Mouse (Mus musculus) lung, postnatal 0 days (tissue): Measurements from ENCODE around the gene Rnf39. TPM values are rescaled to one million over a fixed set of nuclear protein-coding genes. Genes with fewer than 3 reads are reported as not detected.

Experiments used
- ATAC-seq: fragments of 200-750 bp; cut with Nextera tagmentation; 2 replicates; pipeline ENCODE4 v1.8.0; 2017; ENCODE audit warnings: moderate library complexity
- DNase-seq: peaks from one replicate; pipeline ENCODE4 v3.0.0-alpha.2; 2016; ENCODE audit warnings: low spot score
- H3K27ac ChIP-seq: fragments of 300-500 bp; sonication (generic); 2 replicates; pipeline ENCODE4 v1.5.1; 2014; ENCODE audit warnings: antibody characterized with exemption, mild to moderate bottlenecking, low read length, mixed read lengths
- H3K27me3 ChIP-seq: fragments of 300-500 bp; sonication (generic); replicated peaks from 2 replicates; pipeline ENCODE4 v1.6.1; 2014; ENCODE audit warnings: low read length, mixed read lengths; ENCODE audit not compliant: insufficient read depth
- H3K36me3 ChIP-seq: fragments of 300-500 bp; sonication (generic); 2 replicates; pipeline ENCODE4 v1.6.1; 2014; ENCODE audit warnings: low read length, mixed read lengths; ENCODE audit not compliant: insufficient read depth
- H3K4me1 ChIP-seq: fragments of 300-500 bp; sonication (generic); 2 replicates; pipeline ENCODE4 v1.6.1; 2014; ENCODE audit warnings: antibody characterized with exemption, low read depth, low read length, mixed read lengths; ENCODE audit not compliant: insufficient read depth
- H3K4me2 ChIP-seq: fragments of 300-500 bp; sonication (generic); replicated peaks from 2 replicates; pipeline ENCODE4 v1.6.1; 2014; ENCODE audit warnings: low read depth, mild to moderate bottlenecking, low read length, moderate library complexity, mixed read lengths
- H3K4me3 ChIP-seq: fragments of 300-500 bp; sonication (generic); 2 replicates; pipeline ENCODE4 v1.5.1; 2014; ENCODE audit warnings: low read depth, low read length
- H3K9ac ChIP-seq: fragments of 300-500 bp; sonication (generic); replicated peaks from 2 replicates; pipeline ENCODE4 v1.6.1; 2014; ENCODE audit warnings: low read depth, mild to moderate bottlenecking
- H3K9me3 ChIP-seq: fragments of 300-500 bp; sonication (generic); 2 replicates; pipeline ENCODE4 v1.6.1; 2016; ENCODE audit warnings: low read length, mixed read lengths
- CTCF ChIP-seq: IDR thresholded peaks from 2 replicates; pipeline ENCODE4 v1.5.1; 2016; ENCODE audit warnings: antibody characterized with exemption, mild to moderate bottlenecking
- EP300 ChIP-seq: IDR thresholded peaks from 2 replicates; pipeline ENCODE4 v1.6.1; 2016; ENCODE audit warnings: antibody characterized with exemption, mild to moderate bottlenecking, control low read depth
- WGBS: fragments of 180-500 bp; shearing (Covaris S2); extraction: QIAGEN DNeasy Blood & Tissue Kit; methylation state at CpG from one replicate; pipeline ENCODE4 v1.1.7; 2014; 5-methylcytosine and 5-hydroxymethylcytosine counted together
- polyA plus RNA-seq: library from polyadenylated mRNA; unstranded; fragments of >200 nt; fragmentation: Nextera tagmentation; extraction: Ambion mirVana; gene quantifications from 2 replicates; pipeline ENCODE4 v1.2.1, GENCODE M21; 2015

The Rnf39 gene
- polyA plus RNA-seq, 1 experiment from 2014 or later: 13.5 TPM

DNA sequence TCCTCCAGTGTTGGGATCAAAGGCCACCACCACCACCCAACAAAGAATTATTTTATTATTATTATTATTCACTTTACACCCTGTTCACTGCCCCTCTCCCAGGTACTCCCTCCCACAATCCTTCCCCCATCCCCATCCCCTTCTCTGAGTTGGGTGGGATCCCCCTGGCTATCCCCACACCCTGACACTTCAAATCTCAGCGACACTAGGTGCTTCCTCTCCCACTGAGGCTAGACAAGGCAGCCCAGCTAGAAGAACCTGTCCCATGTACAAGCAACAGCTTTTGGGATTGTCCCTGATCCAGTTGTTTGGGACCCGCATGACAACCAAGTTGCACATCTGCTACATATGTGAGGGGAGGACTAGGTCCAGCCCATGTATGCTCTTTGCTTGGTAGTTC, 9.9 kb downstream of the Rnf39 start:
- Histone ChIP-seq H3K9me3 (no peaks in the 10 kb centered on the region), H3K4me1 (peaks cover 8% of the 10 kb centered on the region; the same call in 1 of the 2 replicates), H3K9ac (no peak overlapping the region), H3K36me3 (0 out of 2 replicates have a peak, but pooled peaks cover 7% of the 10 kb centered on the region), H3K4me3 (no peak overlapping the region), H3K4me2 (no peak overlapping the region), H3K27me3 (no peaks in the 10 kb centered on the region), H3K27ac (no peak overlapping the region)
- no peak for ATAC-seq
- no peak for TF ChIP-seq EP300
- no peak for TF ChIP-seq CTCF
- 88% methylated on average over 2 of the region's 2 CpGs for WGBS
- DNase-seq: no peak

DNA sequence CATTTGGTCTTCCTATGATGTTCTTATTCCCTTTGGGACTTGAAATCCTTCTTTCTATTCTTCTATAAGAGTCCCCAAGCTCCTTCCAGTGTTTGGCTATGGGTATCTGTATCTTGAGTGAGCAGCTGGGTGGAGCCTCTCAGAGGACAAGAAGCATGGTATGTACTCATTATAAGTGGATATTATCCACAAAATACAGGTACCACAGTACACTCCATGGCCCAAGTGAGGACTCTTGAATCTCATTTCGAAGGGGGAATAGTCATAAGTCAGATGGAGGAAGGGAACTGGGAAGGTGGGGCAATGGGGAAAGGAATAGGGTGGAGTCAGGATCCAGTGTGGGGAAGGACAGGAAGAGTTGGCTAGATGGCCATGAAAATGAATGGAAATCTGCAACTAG, 10.3 kb downstream of the Rnf39 start:
- Histone ChIP-seq H3K4me3 (no peak overlapping the region), H3K27ac (no peak overlapping the region), H3K4me1 (peaks cover 9% of the 10 kb centered on the region; the same call in 1 of the 2 replicates), H3K36me3 (0 out of 2 replicates have a peak, but pooled peaks cover 7% of the 10 kb centered on the region), H3K9me3 (no peaks in the 10 kb centered on the region), H3K27me3 (no peaks in the 10 kb centered on the region), H3K9ac (no peak overlapping the region), H3K4me2 (no peak overlapping the region)
- peak; percentile 50 for DNase-seq
- peak; percentile 10; the same call in 1 of the 2 replicates for ATAC-seq
- 60% methylated on average over 1 of the region's 1 CpGs for WGBS
- TF ChIP-seq EP300: peak; percentile 94
- no peak for TF ChIP-seq CTCF

DNA sequence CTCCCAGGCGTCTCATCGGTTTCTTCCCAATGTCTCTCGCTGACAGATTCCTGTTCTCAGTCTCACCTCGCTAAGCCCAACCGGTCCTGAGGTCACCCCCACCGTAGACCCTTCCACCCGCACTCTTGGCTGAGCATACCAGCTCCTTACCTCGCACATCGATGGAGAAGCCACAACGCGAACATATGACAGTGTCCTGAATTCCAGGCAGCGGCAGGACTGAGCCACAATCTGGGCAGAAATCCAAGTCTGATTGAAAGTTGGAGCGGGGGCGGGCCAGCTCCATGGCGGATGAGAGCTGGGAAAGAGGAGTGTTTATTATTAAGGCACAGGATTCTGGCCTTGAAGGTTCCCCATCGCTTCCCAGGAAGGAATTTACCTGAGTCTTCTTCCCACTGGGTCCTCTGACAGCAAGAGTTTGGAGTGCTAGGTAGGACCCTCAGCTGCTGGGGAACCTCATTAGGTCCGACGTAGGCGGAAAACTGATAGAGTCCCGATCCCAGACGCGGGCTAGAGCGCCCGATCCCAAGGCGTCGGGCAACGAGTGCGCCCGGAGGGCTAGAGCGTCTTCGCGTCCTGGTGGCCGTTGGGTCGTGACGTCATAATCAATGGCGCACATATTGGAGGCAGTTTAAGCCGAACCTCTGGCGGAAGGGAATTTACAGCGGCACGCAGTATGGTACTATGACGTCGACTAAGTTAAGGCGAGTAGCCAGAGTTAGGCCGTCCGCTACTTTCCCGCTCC, 15.5 kb downstream of the Rnf39 start, which contains the start of the genes Znrd1 and Znrd1as:
TSS of gene Znrd1 (minus strand) at position 561 of the 745 bp plus-strand sequence.
TSS of gene Znrd1as (plus strand) at position 594 of the 745 bp plus-strand sequence.
- H3K9ac ChIP-seq: peak within 1 kb of the TSS; percentile 70
- H3K27me3 ChIP-seq: no peaks in the 10 kb centered on the region
- ATAC-seq: peak; percentile 98
- WGBS: under 1% methylated on average over 46 of the region's 46 CpGs
- peak within 1 kb of the TSS; percentile 65 for H3K4me2 ChIP-seq
- H3K27ac ChIP-seq: peak within 1 kb of the TSS; percentile 54
- peak; percentile 98 for DNase-seq
- no peaks in the 10 kb centered on the region for H3K9me3 ChIP-seq
- H3K4me3 ChIP-seq: peak within 1 kb of the TSS; percentile 68
- TF ChIP-seq EP300 (peak; percentile 77; the same call in 1 of the 2 replicates), CTCF (0 out of 2 replicates have a peak, but pooled peaks have one; percentile 21)
- H3K36me3 ChIP-seq: 0 out of 2 replicates have a peak, but pooled peaks cover 7% of the 10 kb centered on the region
- peaks cover 5% of the 10 kb centered on the region; the same call in 1 of the 2 replicates for H3K4me1 ChIP-seq

DNA sequence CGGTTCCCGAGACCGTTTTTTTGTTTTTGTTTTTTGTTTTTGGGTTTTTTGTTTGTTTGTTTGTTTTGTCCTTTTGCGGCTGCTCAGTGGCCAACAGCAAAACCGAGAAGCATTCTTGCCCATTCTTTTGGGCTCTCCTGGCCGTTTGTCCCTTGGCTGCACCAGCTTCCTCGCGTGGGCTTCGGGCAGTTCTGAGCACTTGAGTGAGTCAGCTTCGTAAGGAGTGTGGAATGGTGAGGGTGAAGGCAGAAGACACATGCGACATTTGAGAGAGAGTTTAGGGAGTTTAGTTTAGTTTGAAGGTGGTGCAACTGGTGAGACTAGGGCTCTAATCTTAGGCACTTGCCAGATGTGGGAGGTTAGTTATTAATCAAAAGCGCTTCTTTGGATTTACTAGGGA, 16.2 kb downstream of the Rnf39 start:
- Histone ChIP-seq H3K4me2 (peak overlapping the region; percentile 65), H3K36me3 (0 out of 2 replicates have a peak, but pooled peaks cover 7% of the 10 kb centered on the region), H3K27me3 (no peaks in the 10 kb centered on the region), H3K9ac (peak overlapping the region; percentile 70), H3K27ac (peak overlapping the region; percentile 54; the same call in 1 of the 2 replicates), H3K9me3 (no peaks in the 10 kb centered on the region), H3K4me1 (peaks cover 5% of the 10 kb centered on the region; the same call in 1 of the 2 replicates), H3K4me3 (peak overlapping the region; percentile 68)
- ATAC-seq (0 out of 2 replicates have a peak, but pooled peaks have one; percentile 18), DNase-seq (peak; percentile 55)
- TF ChIP-seq EP300 (no peak), CTCF (no peak)
- 6% methylated on average over 12 of the region's 12 CpGs for WGBS

DNA sequence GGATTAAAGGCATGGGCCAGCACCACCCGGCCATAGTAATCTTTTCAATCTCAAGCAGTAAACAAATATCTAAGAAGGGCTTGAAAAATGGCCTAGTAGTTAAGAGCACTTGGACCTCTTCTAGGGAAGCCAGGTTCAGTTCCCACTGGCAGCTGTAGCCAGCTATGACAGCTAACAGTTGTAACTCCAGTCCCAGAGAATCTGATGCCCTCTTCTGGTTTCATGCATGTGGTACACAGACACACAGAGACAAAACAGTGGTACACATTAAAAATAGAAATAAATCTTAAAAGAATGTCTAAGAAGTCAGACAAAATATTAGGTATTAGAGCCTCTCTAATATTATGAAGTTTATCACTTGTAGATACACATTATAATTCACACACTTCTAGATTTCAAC, 18.4 kb downstream of the Rnf39 start:
- no peak overlapping the region for H3K27ac ChIP-seq
- H3K9me3 ChIP-seq: no peaks in the 10 kb centered on the region
- H3K4me3 ChIP-seq: no peak overlapping the region
- ATAC-seq: no peak
- peaks cover 5% of the 10 kb centered on the region; the same call in 1 of the 2 replicates for H3K4me1 ChIP-seq
- H3K9ac ChIP-seq: no peak overlapping the region
- no peak for DNase-seq
- no peaks in the 10 kb centered on the region for H3K36me3 ChIP-seq
- H3K4me2 ChIP-seq: no peak overlapping the region
- H3K27me3 ChIP-seq: no peaks in the 10 kb centered on the region
- TF ChIP-seq CTCF: peak; percentile 16
- TF ChIP-seq EP300: no peak
- 44% methylated on average over 1 of the region's 1 CpGs for WGBS

DNA sequence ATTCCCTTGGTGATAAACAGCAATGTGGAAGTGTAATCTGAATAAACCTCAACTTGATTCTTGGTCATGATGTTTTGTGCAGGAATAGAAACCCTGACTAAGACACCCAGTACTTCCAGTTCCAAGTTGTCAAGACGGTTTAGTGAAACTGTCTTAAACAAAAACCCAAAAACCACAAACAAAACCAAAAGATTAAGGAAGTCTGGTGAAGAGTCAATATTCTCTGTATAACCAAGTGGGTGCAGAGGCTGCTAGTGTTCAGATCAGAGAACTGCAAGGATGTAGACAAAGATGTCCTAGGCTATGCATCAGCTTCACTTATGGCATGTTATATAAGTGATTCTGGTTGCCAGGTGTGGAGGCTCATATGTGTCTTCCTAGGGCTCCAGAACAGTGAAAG, 24.2 kb downstream of the Rnf39 start:
- Histone ChIP-seq H3K4me2 (no peak overlapping the region), H3K4me1 (no peaks in the 10 kb centered on the region), H3K36me3 (no peaks in the 10 kb centered on the region), H3K9ac (no peak overlapping the region), H3K9me3 (no peaks in the 10 kb centered on the region), H3K27me3 (no peaks in the 10 kb centered on the region), H3K27ac (no peak overlapping the region), H3K4me3 (no peak overlapping the region)
- no peak for ATAC-seq
- TF ChIP-seq CTCF (no peak), EP300 (no peak)
- DNase-seq: no peak
- 70% methylated on average over 1 of the region's 1 CpGs for WGBS
